Comparison of ENCODE assay signal across 10 mouse cellular contexts in the genomic region with DNA sequence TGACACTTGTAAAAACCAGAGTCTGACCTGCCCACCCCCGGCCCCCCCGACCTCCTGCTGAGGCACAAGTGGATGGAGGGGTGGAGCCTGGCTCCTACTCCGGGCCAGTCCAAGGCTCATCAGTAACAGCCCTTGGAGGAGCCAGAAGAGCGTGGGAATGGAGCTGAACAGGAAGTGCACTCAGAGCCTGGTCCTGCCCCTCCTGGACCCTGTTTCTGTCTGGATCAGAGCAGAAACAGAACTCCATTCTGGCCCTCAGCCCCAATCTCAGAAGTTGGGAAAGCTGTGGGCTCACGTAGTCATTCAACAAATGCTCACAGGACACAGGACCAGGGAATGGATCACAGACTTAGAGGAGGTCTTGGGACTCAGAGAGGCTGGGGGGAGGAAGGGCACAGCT. TPM values are rescaled to one million over a fixed set of nuclear protein-coding genes. Genes with fewer than 3 reads are reported as not detected.
DNase-seq lines count a peak whose midpoint lies in the region; ATAC-seq and TF ChIP-seq lines count a peak whose summit lies in the region.
"Had no signal": no experiment of that assay in that cellular context is flagged by ENCODE, and none has a peak within 500 bp of the region (broad histone marks: within the 10 kb centered on the region; RNA-seq: fewer than 3 reads in every experiment).

No protein-coding gene starts in this region.

- peak; percentile 33; the same call in 1 of the 2 replicates for ATAC-seq in stomach, postnatal 0 days (ENCODE audit: low FRiP score, low TSS enrichment)
- ATAC-seq: hindbrain, postnatal 0 days had no signal

- H3K9me3 ChIP-seq in limb, embryonic 10.5 days (replicated peaks): no peaks in the 10 kb centered on the region
- H3K9me3 ChIP-seq in stomach, postnatal 0 days (ENCODE audit: control insufficient read depth, low read length): no peaks in the 10 kb centered on the region

- peak; percentile 41 for DNase-seq in urinary bladder, postnatal 14 days (ENCODE audit: low spot score)
- no peak for DNase-seq in urinary bladder, postnatal 25 days (ENCODE audit: low spot score)
- DNase-seq in heart, postnatal 10 days: peak; percentile 74 to 75
- no peak for DNase-seq in limb, embryonic 10.5 days (ENCODE audit: low spot score)
- DNase-seq in stomach, postnatal 0 days (ENCODE audit: low spot score): no peak
- no peak for DNase-seq in adrenal gland, postnatal 14 days
- no peak for DNase-seq in adrenal gland, postnatal 25 days
- no peak for DNase-seq in cerebellum, adult 9-10 months

- no peak overlapping the region for H3K4me2 ChIP-seq in stomach, postnatal 0 days (replicated peaks; ENCODE audit: low read depth)

- peaks cover 51% of the 10 kb centered on the region for H3K4me1 ChIP-seq in limb, embryonic 10.5 days
- peaks cover 2% of the 10 kb centered on the region; the same call in 1 of the 2 replicates for H3K4me1 ChIP-seq in stomach, postnatal 0 days (replicated peaks; ENCODE audit: control insufficient read depth, insufficient read depth)

- no peaks in the 10 kb centered on the region for H3K27me3 ChIP-seq in limb, embryonic 10.5 days (ENCODE audit: low read depth, poor library complexity, severe bottlenecking)
- no peaks in the 10 kb centered on the region for H3K27me3 ChIP-seq in stomach, postnatal 0 days (ENCODE audit: control insufficient read depth, insufficient read depth, low read length)

- no peak for TF ChIP-seq CTCF in stomach, postnatal 0 days (IDR thresholded peaks at IDR 0.05; ENCODE audit: low read depth)

- H3K36me3 ChIP-seq in limb, embryonic 10.5 days: peaks cover 88% of the 10 kb centered on the region
- peaks cover 19% of the 10 kb centered on the region for H3K36me3 ChIP-seq in stomach, postnatal 0 days (ENCODE audit: control insufficient read depth, insufficient read depth, low read length)

- H3K27ac ChIP-seq in limb, embryonic 10.5 days: peak overlapping the region; percentile 37
- peak overlapping the region; percentile 78; the same call in 1 of the 2 replicates for H3K27ac ChIP-seq in stomach, postnatal 0 days (replicated peaks)
- H3K27ac ChIP-seq: hindbrain, postnatal 0 days had no signal

- TF ChIP-seq EP300 in stomach, postnatal 0 days (optimal IDR thresholded peaks at IDR 0.05): no peak

- H3K4me3 ChIP-seq in limb, embryonic 10.5 days: no peak overlapping the region
- no peak overlapping the region for H3K4me3 ChIP-seq in stomach, postnatal 0 days (ENCODE audit: low read depth, low read length)
- H3K4me3 ChIP-seq: erythroblast, embryonic 14.5 days had no signal

- 58% methylated on average over 5 of the region's 5 CpGs for WGBS in limb, embryonic 10.5 days
- 35% methylated on average over 5 of the region's 5 CpGs for WGBS in stomach, postnatal 0 days

- H3K9ac ChIP-seq in stomach, postnatal 0 days (ENCODE audit: low read length): no peak overlapping the region

- intact Hi-C loops in heart, postnatal 10 days (cut with DNase I): no loop called here

RNA-seq across cellular contexts. Expression of a gene that starts 7.1 kb away (rescaled TPM):
- under 1 TPM in 1 of 2 experiments, not detected in 1; 0.31 TPM for total RNA-seq in heart, postnatal 10 days (2021)
- polyA plus RNA-seq in limb, embryonic 10.5 days (2016; fragmentation: Nextera tagmentation; extraction: Ambion mirVana): 1.2 and 1.6 TPM in 2 replicates
- polyA plus RNA-seq in stomach, postnatal 0 days (2015; fragmentation: Nextera tagmentation; extraction: Ambion mirVana): 2.1 and 2.2 TPM in 2 replicates
- total RNA-seq in adrenal gland, postnatal 14 days (2021): 5.1 and 10.2 TPM in 2 replicates
- total RNA-seq in adrenal gland, postnatal 25 days (2021): 4.5 and 17.1 TPM in 2 replicates
- total RNA-seq: hindbrain, postnatal 0 days had no signal

RNA-seq across cellular contexts. Expression of a gene that starts 10.0 kb away (rescaled TPM):
- total RNA-seq in heart, postnatal 10 days (2021): 10 to 100 TPM; 63.0 to 66.5 TPM
- polyA plus RNA-seq in limb, embryonic 10.5 days (2016; fragmentation: Nextera tagmentation; extraction: Ambion mirVana): 46.0 and 52.0 TPM in 2 replicates
- 13.5 and 14.1 TPM in 2 replicates for polyA plus RNA-seq in stomach, postnatal 0 days (2015; fragmentation: Nextera tagmentation; extraction: Ambion mirVana)
- 46.0 and 49.2 TPM in 2 replicates for total RNA-seq in adrenal gland, postnatal 14 days (2021)
- total RNA-seq in adrenal gland, postnatal 25 days (2021): 45.6 and 46.0 TPM in 2 replicates

RNA-seq across cellular contexts. Expression of a gene that starts 43.8 kb away (rescaled TPM):
- total RNA-seq in heart, postnatal 10 days (2021): 10 to 100 TPM; 49.5 to 51.9 TPM
- polyA plus RNA-seq in limb, embryonic 10.5 days (2016; fragmentation: Nextera tagmentation; extraction: Ambion mirVana): 22.7 and 24.2 TPM in 2 replicates
- 7.3 and 7.5 TPM in 2 replicates for polyA plus RNA-seq in stomach, postnatal 0 days (2015; fragmentation: Nextera tagmentation; extraction: Ambion mirVana)
- total RNA-seq in adrenal gland, postnatal 14 days (2021): 31.5 and 31.8 TPM in 2 replicates
- total RNA-seq in adrenal gland, postnatal 25 days (2021): 37.3 and 46.2 TPM in 2 replicates

Comparison
In these comparisons a context has a peak if more than half of its experiments do, and no peak if none do; other contexts are left out.
1. DNase-seq: peak in urinary bladder, postnatal 14 days (single experiment) and heart, postnatal 10 days (2 of 2); none in urinary bladder, postnatal 25 days (single experiment), limb, embryonic 10.5 days (single experiment), stomach, postnatal 0 days (single experiment), adrenal gland, postnatal 14 days (single experiment), adrenal gland, postnatal 25 days (single experiment) and cerebellum, adult 9-10 months (single experiment).